Mouse (Mus musculus) thymus, adult 18-20 months (tissue): ENCODE results near the gene Gm13695.
"Not testable (repeated sequence)": the region's sequence is repeated elsewhere in the genome, so short reads cannot be mapped to it uniquely, and the experiment has no call there.

Source experiments
- DNase-seq, 2 experiments: peaks; one replicate each; pipeline ENCODE4 v3.0.0; 2022; ENCODE audit warnings: mixed read lengths in 2 of 2

The Gm13695 gene

DNA sequence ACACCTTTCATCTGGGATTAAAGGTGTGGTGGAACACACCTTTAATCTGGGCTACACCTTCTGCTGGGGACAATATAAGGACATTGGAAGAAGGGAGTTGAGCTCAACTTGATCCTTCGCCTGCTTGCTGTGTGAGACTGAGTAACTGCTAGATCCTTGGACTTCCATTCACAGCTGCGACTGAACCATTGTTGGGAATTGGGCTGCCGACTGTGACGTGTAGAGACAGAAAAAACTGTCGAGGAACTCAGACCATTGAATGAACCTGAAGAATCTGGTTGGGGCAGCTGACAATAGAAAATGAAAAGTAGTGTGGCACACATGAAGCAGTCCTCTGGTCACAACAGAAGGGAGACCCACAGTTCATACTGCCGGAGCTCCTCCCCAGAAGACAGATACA, at the start of gene Gm13695:
Gene Gm13695, plus strand, starts transcription at position 301 of the 400 bp plus-strand sequence.
- not testable (repeated sequence) for DNase-seq

DNA sequence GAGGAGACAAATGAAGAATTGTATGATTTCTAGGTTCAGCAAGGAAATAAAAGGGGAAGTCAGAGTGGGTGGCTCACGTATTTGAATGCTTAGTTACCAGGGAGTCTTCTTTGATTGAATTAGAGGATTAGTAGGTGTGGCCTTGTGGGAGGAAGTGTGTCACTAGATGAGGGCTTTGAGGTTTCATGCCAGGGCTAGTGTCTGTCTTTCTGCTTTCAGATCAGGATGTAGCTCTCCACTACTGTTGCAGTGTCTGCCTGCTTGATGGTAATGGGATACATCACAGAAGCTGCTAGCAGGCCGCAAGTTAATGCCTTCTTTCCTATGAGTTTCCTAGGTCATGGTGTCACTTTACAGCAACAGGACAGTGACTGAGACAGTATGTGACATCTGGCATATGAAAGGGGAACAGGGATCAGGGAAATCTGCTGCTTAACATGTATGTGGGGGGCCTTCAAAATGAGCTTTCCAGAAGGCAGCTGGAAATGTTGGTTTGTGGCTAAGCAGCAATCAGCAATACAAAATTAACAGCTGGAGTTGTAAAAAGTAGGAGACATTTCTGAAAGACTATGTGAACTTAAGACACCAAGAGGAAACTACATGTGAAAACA, 37.5 kb upstream of the Gm13695 start:
- no peak for DNase-seq

DNA sequence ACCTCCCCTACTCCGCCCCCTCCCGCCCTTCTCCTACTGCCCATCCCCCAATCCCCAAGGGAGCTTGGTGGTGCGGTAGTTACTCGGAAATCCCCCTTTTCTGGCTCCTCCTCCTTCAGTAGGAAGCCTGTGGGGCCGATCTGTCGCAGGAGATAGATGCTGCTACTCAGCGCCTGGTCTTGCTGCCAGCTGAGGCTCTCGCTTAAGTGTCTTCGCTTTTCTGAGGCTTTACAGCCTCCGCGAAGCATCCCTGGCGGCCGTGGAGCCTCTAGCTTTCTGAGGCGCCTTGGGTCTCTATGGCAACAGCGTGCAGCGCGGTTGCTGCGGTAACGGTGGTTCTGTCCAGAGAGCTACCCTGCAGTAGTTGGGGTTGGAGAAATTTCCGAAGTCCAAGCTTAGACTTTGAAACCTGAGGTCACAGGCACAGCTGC, 26.2 kb upstream of the Gm13695 start, which contains the start of gene Zswim2:
Gene Zswim2, minus strand, starts transcription at position 298 of the 431 bp plus-strand sequence.
- DNase-seq: no peak

DNA sequence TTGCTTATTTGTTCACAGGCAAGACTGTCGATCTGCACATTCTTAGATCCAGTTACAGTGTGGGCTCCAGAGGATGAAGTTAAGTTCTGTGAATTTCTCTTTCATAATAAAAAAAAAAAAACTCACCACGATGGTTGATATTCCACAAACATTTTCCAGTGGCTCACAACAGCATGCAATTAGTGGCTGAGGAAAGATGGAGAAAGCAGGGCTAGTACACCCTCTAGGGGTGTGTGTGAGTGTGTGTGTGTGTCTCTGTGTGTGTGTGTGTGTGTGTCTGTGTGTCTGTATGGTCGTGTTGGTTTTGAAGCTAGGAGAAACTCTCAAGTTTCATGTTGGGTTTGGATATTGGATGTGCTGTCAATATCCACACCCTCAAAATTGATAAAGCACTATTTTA, 25.7 kb upstream of the Gm13695 start:
- DNase-seq: no peak

DNA sequence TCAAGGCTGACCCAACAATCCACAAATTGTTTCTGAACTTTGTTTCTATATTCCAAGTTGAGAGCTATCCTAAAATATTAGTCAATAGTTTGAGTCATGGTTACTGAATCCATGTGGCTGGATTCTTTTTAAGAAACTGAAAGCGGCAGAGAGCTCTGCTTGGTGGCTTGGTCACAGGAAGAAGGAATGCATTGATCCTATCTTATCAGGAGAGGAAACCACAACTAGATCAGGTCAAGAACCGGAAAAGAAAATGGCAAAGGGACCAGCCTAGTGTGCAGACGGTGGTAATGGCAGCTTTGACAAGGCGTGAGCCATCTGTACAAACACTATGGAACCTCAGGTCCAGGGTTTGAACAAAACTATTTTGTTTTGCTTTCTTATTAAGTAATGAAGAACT, 25.3 kb upstream of the Gm13695 start:
- no peak for DNase-seq

GRCm38 (mm10) chr2:83955393-83955792, 11.7 kb upstream of the Gm13695 start, which contains the start of gene Gm13698:
Gm13698 (plus strand) TSS chr2:83955693.
- DNase-seq: not testable (repeated sequence)

GRCm38 (mm10) chr2:83961203-83961602, 5.9 kb upstream of the Gm13695 start, which contains the start of gene Gm13693:
Gm13693 (plus strand) TSS chr2:83961503.
- not testable (repeated sequence) for DNase-seq

- not testable (repeated sequence) for DNase-seq
These were observed 5.7 kb downstream of the Gm13695 start, which contains the start of gene Gm13696 for GRCm38 (mm10) chr2:83972823-83973222. Gm13696 (plus strand) TSS chr2:83973123.

GRCm38 (mm10) chr2:83978633-83979032, 11.5 kb downstream of the Gm13695 start, which contains the start of gene Gm13694:
Gm13694 (plus strand) TSS chr2:83978933.
- DNase-seq: not testable (repeated sequence)

GRCm38 (mm10) chr2:83984443-83984842, 17.3 kb downstream of the Gm13695 start, which contains the start of gene Gm13697:
Gm13697 (plus strand) TSS chr2:83984743.
- not testable (repeated sequence) for DNase-seq

DNA sequence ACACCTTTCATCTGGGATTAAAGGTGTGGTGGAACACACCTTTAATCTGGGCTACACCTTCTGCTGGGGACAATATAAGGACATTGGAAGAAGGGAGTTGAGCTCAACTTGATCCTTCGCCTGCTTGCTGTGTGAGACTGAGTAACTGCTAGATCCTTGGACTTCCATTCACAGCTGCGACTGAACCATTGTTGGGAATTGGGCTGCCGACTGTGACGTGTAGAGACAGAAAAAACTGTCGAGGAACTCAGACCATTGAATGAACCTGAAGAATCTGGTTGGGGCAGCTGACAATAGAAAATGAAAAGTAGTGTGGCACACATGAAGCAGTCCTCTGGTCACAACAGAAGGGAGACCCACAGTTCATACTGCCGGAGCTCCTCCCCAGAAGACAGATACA, 23.1 kb downstream of the Gm13695 start, which contains the start of gene Gm13691:
Gene Gm13691, plus strand, starts transcription at position 301 of the 400 bp plus-strand sequence.
- not testable (repeated sequence) for DNase-seq

- peak; percentile 10 to 52 for DNase-seq
These were observed 26.6 kb downstream of the Gm13695 start for GRCm38 (mm10) chr2:83993639-83994255.

DNA sequence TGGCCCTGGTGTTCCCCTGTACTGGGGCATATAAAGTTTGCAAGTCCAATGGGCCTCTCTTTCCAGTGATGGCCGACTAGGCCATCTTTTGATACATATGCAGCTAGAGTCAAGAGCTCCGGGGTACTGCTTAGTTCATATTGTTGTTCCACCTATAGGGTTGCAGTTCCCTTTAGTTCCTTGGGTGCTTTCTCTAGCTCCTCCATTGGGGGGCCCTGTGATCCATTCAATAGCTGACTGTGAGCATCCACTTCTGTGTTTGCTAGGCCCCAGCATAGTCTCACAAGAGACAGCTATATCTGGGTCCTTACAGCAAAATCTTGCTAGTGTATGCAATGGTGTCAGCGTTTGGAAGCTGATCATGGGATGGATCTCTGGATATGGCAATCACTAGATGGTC, 27.4 kb downstream of the Gm13695 start:
- DNase-seq: peak; percentile 5 to 31

DNA sequence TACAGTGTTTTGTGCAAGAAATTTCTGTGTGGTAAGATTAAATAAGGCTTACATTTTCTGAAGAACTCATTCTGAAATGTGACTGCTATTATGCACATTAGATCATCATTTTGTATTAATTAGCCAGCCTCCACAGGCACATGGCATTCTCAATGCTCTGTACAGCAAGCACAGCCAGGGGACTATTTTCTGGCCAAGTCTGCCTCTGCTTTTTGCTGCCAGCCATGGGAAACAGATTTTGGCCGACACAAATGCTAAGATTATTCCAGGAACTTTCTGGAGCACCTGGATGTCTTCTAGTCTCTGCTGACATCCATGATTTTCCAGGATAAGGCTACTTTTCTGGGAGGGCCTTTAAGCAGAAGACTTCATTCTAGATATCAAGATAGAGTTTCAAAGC, 41.8 kb downstream of the Gm13695 start:
- no peak for DNase-seq

DNA sequence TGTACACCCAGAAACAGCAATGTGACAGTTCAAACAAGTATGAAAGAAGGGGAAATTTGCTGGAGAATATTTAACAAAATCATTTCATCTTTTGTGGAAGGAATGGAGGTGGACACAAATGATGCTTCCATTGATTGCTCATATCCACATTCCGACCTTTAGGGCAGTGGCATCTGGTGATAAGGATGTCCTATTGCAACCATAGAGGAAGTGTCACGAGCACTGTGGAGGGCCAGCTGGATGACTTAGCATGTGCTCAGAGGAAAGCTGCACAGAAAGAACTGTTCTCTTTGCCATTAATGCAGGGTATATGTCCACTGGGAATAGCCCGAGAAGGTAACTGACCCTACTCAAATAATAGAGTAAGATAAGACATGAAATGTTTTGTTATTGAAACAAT, 42.7 kb downstream of the Gm13695 start:
- DNase-seq: no peak

DNA sequence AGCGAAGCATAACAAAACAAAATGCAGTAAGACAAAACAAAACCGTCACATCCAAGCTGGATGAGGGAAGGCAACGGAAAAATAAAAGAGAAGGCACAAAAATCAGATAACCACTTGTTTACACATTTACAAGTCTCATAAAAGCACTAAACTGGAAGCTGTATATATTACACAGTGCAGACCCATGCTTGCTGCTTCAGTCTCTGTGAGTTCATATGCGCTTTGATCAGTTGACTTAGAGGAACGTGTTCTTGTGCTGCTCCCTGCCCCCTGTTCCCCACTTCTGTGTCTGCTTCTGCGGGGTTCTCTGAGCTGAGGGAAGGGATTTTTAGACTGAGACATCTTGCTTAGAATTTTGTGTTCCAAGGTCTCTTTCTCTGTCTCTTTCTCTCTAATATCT, 47.5 kb downstream of the Gm13695 start:
- no peak for DNase-seq

DNA sequence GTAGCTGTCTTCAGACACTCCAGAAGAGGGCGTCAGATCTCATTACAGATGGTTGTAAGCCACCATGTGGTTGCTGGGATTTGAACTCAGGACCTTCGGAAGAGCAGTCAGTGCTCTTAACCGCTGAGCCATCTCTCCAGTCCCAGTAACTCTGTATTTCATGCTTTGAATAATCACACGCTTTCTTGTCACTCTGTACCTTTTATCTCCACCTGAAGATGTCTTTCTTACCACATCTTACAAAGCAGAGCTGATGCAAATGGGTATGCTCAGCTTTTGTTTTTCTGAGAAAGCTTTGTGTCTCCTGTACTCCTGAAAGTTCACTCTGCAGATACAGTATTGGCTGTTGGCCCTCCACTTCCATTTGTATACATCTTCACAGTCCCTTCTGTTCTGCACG, 49.2 kb downstream of the Gm13695 start:
- DNase-seq: not testable (repeated sequence)

DNA sequence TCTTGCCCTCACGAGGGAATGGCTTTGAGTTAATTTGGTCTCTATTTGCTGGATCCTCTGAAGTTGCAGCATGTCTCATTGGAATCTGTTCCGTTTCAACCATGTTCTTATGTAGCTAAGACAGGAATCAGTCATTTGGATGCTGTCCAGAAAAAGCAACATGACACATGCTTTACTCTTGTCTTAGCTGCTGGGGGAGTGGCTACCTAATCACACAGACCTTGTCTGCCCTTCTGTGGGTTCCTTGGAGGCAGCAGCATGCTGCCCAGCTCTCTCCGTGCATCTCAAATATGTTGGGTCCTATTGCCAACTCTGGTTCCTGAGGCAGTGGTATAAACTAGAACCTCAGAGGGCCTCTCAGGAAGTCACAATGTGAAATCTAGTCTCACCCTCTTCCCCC, 51.2 kb downstream of the Gm13695 start:
- no peak for DNase-seq
